Mouse (Mus musculus) hindbrain, embryonic 12.5 days (tissue): Measurements from ENCODE around the gene Mlh3. TPM values are rescaled to one million over a fixed set of nuclear protein-coding genes. Genes with fewer than 3 reads are reported as not detected.
"Not testable (repeated sequence)": the region's sequence is repeated elsewhere in the genome, so short reads cannot be mapped to it uniquely, and the experiment has no call there.

Experiments used
- ATAC-seq: fragments of 200-750 bp; cut with Nextera tagmentation; 2 replicates; pipeline ENCODE4 v1.8.0; 2017; ENCODE audit warnings: moderate TSS enrichment; ENCODE audit not compliant: low FRiP score
- H3K27ac ChIP-seq: fragments of 300-500 bp; sonication (generic); 2 replicates; pipeline ENCODE4 v1.5.1; 2016; ENCODE audit warnings: mild to moderate bottlenecking
- H3K27me3 ChIP-seq: fragments of 300-500 bp; sonication (generic); 2 replicates; pipeline ENCODE4 v1.6.1; 2016; ENCODE audit warnings: mild to moderate bottlenecking
- H3K36me3 ChIP-seq: fragments of 300-500 bp; sonication (generic); 2 replicates; pipeline ENCODE4 v1.6.1; 2016; ENCODE audit warnings: mild to moderate bottlenecking
- H3K4me1 ChIP-seq: fragments of 300-500 bp; sonication (generic); 2 replicates; pipeline ENCODE4 v1.6.1; 2016
- H3K4me2 ChIP-seq: fragments of 300-500 bp; sonication (generic); replicated peaks from 2 replicates; pipeline ENCODE4 v1.6.1; 2016; ENCODE audit warnings: mild to moderate bottlenecking
- H3K4me3 ChIP-seq: fragments of 300-500 bp; sonication (generic); 2 replicates; pipeline ENCODE4 v1.5.1; 2016; ENCODE audit warnings: mild to moderate bottlenecking
- H3K9ac ChIP-seq: fragments of 300-500 bp; sonication (generic); 2 replicates; pipeline ENCODE4 v1.6.1; 2016; ENCODE audit warnings: mild to moderate bottlenecking, moderate library complexity
- H3K9me3 ChIP-seq: fragments of 300-500 bp; sonication (generic); replicated peaks from 2 replicates; pipeline ENCODE4 v1.6.1; 2016; ENCODE audit warnings: mild to moderate bottlenecking
- WGBS: fragments of 180-500 bp; shearing (Covaris S2); methylation state at CpG from one replicate; pipeline ENCODE4 v1.1.7; 2016; 5-methylcytosine and 5-hydroxymethylcytosine counted together
- polyA plus RNA-seq: library from polyadenylated mRNA; unstranded; fragments of >200 nt; fragmentation: Nextera tagmentation; extraction: Ambion mirVana; gene quantifications from 2 replicates; pipeline ENCODE4 v1.2.1, GENCODE M21; 2016

Gene Mlh3
- polyA plus RNA-seq, 1 experiment from 2014 or later, result 9.1 TPM

- H3K27me3 ChIP-seq, result peaks cover 17% of the 10 kb centered on the region; the same call in 1 of the 2 replicates
- H3K4me3 ChIP-seq, result no peak overlapping the region
- H3K4me2 ChIP-seq, result no peak overlapping the region
- H3K36me3 ChIP-seq, result no peaks in the 10 kb centered on the region
- no peak for ATAC-seq
- peaks cover 8% of the 10 kb centered on the region for H3K4me1 ChIP-seq
- no peak overlapping the region for H3K9ac ChIP-seq
- no peaks in the 10 kb centered on the region; the same call in 1 of the 2 replicates for H3K9me3 ChIP-seq
- no peak overlapping the region for H3K27ac ChIP-seq
These were observed 21.1 kb upstream of the Mlh3 start for GRCm38 (mm10) chr12:85291541-85291940.

DNA sequence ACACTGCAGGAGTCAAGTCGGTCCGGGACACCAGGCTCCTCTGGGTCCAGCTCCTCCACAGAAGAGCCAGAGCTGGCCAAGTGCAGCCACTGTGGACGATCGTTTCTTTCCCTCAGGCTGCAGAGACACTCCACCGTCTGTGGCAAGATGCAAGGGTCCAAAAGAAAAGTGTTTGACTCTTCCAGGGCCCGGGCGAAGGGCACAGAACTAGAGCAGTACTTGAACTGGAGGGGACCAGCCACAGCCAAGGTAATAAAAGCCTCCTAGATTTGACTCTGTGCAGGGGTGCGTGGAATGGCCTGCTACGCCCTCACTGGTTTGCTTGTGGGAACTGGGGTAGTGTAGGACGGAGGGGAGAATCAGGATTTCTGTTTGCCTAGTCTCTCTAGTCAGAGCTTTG is 20.2 kb upstream of the Mlh3 start:
- ATAC-seq, result no peak
- Histone ChIP-seq H3K4me3 (no peak overlapping the region), H3K27me3 (peaks cover 17% of the 10 kb centered on the region; the same call in 1 of the 2 replicates), H3K4me1 (peaks cover 8% of the 10 kb centered on the region), H3K9ac (no peak overlapping the region), H3K27ac (no peak overlapping the region), H3K4me2 (no peak overlapping the region), H3K9me3 (no peaks in the 10 kb centered on the region; the same call in 1 of the 2 replicates), H3K36me3 (no peaks in the 10 kb centered on the region)
- 84% methylated on average over 10 of the region's 10 CpGs for WGBS

DNA sequence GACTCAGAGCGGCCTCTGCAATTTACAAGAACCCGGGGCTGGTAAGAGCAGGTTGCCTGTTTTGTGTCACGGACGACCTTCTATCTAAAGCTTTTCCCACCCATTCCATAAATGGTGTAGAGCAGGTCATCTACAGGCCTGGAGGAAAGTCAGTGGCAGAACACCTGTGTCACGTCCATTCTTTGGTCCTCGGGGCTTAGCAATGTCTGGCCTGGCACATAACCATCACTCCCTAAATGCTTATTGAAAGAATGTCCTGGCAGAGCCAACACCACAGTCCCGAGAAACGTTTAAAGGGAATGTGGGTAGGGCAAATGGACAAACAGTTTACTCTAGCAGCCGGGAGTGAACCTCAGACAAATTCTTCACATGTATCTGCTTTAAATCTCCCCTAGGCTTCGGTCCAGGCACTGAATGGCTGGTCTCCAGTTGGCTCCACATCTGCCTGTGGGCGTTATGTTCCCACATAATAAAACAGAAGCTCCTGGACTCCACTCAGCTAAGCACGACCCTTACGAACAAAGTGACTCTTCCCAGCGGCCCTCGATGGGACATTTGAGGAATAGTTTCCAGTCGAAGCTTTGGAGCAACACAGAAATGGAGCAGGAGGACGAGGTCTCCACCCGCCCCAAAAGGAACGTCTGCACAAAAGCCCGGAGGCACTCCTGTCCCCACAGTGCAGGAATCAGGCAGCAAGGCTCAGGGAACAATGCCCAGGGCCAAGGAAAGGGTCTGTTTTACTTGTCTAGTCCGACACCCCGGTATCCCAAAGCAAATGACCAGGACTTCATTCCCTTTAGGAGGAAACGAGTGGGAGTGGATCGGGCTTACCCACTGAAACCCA is 19.0 kb upstream of the Mlh3 start:
- no peak for ATAC-seq

GRCm38 (mm10) chr12:85288486-85289156 is 18.2 kb upstream of the Mlh3 start, which contains the start of gene Zc2hc1c:
Gene Zc2hc1c, plus strand, starts transcription at chr12:85288591.
- H3K36me3 ChIP-seq, result no peaks in the 10 kb centered on the region
- H3K27me3 ChIP-seq, result peaks cover 17% of the 10 kb centered on the region; the same call in 1 of the 2 replicates
- no peaks in the 10 kb centered on the region; the same call in 1 of the 2 replicates for H3K9me3 ChIP-seq
- H3K4me2 ChIP-seq, result peak within 1 kb of the TSS; percentile 84
- peak within 1 kb of the TSS; percentile 54 for H3K4me3 ChIP-seq
- 4% methylated on average over 30 of the region's 31 CpGs for WGBS
- H3K4me1 ChIP-seq, result peaks cover 8% of the 10 kb centered on the region
- ATAC-seq, result peak; percentile 86
- 0 out of 2 replicates have a peak within 1 kb of the TSS, but pooled peaks have one; percentile 40 for H3K27ac ChIP-seq
- peak within 1 kb of the TSS; percentile 63 for H3K9ac ChIP-seq

More for the DNA sequence above, 19.0 kb upstream of the Mlh3 start:
- Histone ChIP-seq H3K27me3 (peaks cover 17% of the 10 kb centered on the region; the same call in 1 of the 2 replicates), H3K9ac (no peak overlapping the region), H3K4me2 (peak overlapping the region; percentile 84), H3K4me3 (peak overlapping the region; percentile 54), H3K9me3 (no peaks in the 10 kb centered on the region; the same call in 1 of the 2 replicates), H3K36me3 (no peaks in the 10 kb centered on the region), H3K4me1 (peaks cover 8% of the 10 kb centered on the region), H3K27ac (no peak overlapping the region)
- WGBS, result 60% methylated on average over 24 of the region's 24 CpGs

- Histone ChIP-seq H3K27me3 (peaks cover 17% of the 10 kb centered on the region; the same call in 1 of the 2 replicates), H3K9ac (peak within 1 kb of the TSS; percentile 63), H3K4me3 (peak within 1 kb of the TSS; percentile 54), H3K4me1 (peaks cover 8% of the 10 kb centered on the region), H3K27ac (0 out of 2 replicates have a peak within 1 kb of the TSS, but pooled peaks have one; percentile 40), H3K36me3 (no peaks in the 10 kb centered on the region), H3K4me2 (peak within 1 kb of the TSS; percentile 84), H3K9me3 (no peaks in the 10 kb centered on the region)
- peak; percentile 76 for ATAC-seq
- WGBS, result 9% methylated on average over 20 of the region's 21 CpGs
These were observed 17.5 kb upstream of the Mlh3 start, which contains the start of gene Acyp1 for GRCm38 (mm10) chr12:85287809-85288485. Gene Acyp1, minus strand, starts transcription at chr12:85288438.

- ATAC-seq, result no peak
- WGBS, result 45% methylated on average over 3 of the region's 5 CpGs
These were observed 16.5 kb upstream of the Mlh3 start for GRCm38 (mm10) chr12:85286941-85287340.

GRCm38 (mm10) chr12:85284996-85285395 is 14.6 kb upstream of the Mlh3 start:
- WGBS, result 86% methylated on average over 4 of the region's 4 CpGs
- Histone ChIP-seq H3K36me3 (no peaks in the 10 kb centered on the region), H3K27ac (no peak overlapping the region), H3K9ac (no peak overlapping the region), H3K9me3 (no peaks in the 10 kb centered on the region), H3K4me3 (no peak overlapping the region), H3K27me3 (0 out of 2 replicates have a peak, but pooled peaks cover 8% of the 10 kb centered on the region), H3K4me2 (no peak overlapping the region), H3K4me1 (peaks cover 8% of the 10 kb centered on the region)
- no peak for ATAC-seq

More at GRCm38 (mm10) chr12:85286941-85287340, 16.5 kb upstream of the Mlh3 start:
- Histone ChIP-seq H3K4me2 (no peak overlapping the region), H3K36me3 (no peaks in the 10 kb centered on the region), H3K9me3 (no peaks in the 10 kb centered on the region), H3K4me3 (no peak overlapping the region), H3K27me3 (peaks cover 17% of the 10 kb centered on the region; the same call in 1 of the 2 replicates), H3K27ac (no peak overlapping the region), H3K4me1 (peaks cover 8% of the 10 kb centered on the region), H3K9ac (no peak overlapping the region)

GRCm38 (mm10) chr12:85284331-85284730 is 13.9 kb upstream of the Mlh3 start:
- Histone ChIP-seq H3K9ac (no peak overlapping the region), H3K36me3 (no peaks in the 10 kb centered on the region), H3K4me2 (no peak overlapping the region), H3K27ac (no peak overlapping the region), H3K27me3 (0 out of 2 replicates have a peak, but pooled peaks cover 5% of the 10 kb centered on the region), H3K4me3 (no peak overlapping the region), H3K9me3 (no peaks in the 10 kb centered on the region), H3K4me1 (peaks cover 12% of the 10 kb centered on the region)
- WGBS, result 66% methylated on average over 8 of the region's 8 CpGs
- no peak for ATAC-seq

- H3K27ac ChIP-seq, H3K27me3 ChIP-seq, ATAC-seq, H3K9me3 ChIP-seq, H3K4me2 ChIP-seq, H3K4me3 ChIP-seq, H3K36me3 ChIP-seq, H3K4me1 ChIP-seq, H3K9ac ChIP-seq: not testable (repeated sequence)
- 87% methylated on average over 1 of the region's 4 CpGs for WGBS
These were observed 11.4 kb upstream of the Mlh3 start for GRCm38 (mm10) chr12:85281756-85282155.

- no peak overlapping the region for H3K27ac ChIP-seq
- 65% methylated on average over 12 of the region's 12 CpGs for WGBS
- 0 out of 2 replicates have a peak, but pooled peaks cover 4% of the 10 kb centered on the region for H3K36me3 ChIP-seq
- ATAC-seq, result no peak
- H3K4me2 ChIP-seq, result peak overlapping the region; percentile 93
- H3K27me3 ChIP-seq, result no peaks in the 10 kb centered on the region
- H3K4me1 ChIP-seq, result peaks cover 6% of the 10 kb centered on the region
- no peak overlapping the region for H3K9ac ChIP-seq
- H3K9me3 ChIP-seq, result no peaks in the 10 kb centered on the region
- peak overlapping the region; percentile 76 for H3K4me3 ChIP-seq
These were observed 10.6 kb upstream of the Mlh3 start for GRCm38 (mm10) chr12:85280845-85281651.
